Mouse (Mus musculus) gastrocnemius, adult 2 months (tissue): ENCODE results near the gene Zfp369. TPM values are rescaled to one million over a fixed set of nuclear protein-coding genes. Genes with fewer than 3 reads are reported as not detected.
A peak's percentile ranks its signal among the peaks of the same experiment; 100 is the strongest.
"Not testable (repeated sequence)": the region's sequence is repeated elsewhere in the genome, so short reads cannot be mapped to it uniquely, and the experiment has no call there.

Experiments used
- DNase-seq: peaks from one replicate; pipeline ENCODE4 v3.0.0; 2022
- H3K27ac ChIP-seq: fragments of 200-600 bp; 2 replicates; pipeline ENCODE4 v1.8.1; 2022; ENCODE audit warnings: mild to moderate bottlenecking
- H3K4me3 ChIP-seq: fragments of 200-600 bp; 2 replicates; pipeline ENCODE4 v1.8.1; 2022; ENCODE audit warnings: mild to moderate bottlenecking, moderate library complexity
- CTCF ChIP-seq: fragments of 200-600 bp; IDR thresholded peaks from 2 replicates; pipeline ENCODE4 v1.8.1; 2022; ENCODE audit warnings: antibody characterized with exemption, mild to moderate bottlenecking, moderate library complexity
- intact Hi-C: fragments of 180-260 bp; cut with DNase I; formaldehyde crosslinking; loops from one replicate; pipeline ENCODE4 v1.15.1; 2025
- total RNA-seq, 2 experiments: library from RNA; stranded (reverse); gene quantifications; 2 replicates each; pipeline ENCODE4 v1.2.3; 2021

The Zfp369 gene
- total RNA-seq, 2 experiments from 2014 or later, result 8.9 to 10.6 TPM

DNA sequence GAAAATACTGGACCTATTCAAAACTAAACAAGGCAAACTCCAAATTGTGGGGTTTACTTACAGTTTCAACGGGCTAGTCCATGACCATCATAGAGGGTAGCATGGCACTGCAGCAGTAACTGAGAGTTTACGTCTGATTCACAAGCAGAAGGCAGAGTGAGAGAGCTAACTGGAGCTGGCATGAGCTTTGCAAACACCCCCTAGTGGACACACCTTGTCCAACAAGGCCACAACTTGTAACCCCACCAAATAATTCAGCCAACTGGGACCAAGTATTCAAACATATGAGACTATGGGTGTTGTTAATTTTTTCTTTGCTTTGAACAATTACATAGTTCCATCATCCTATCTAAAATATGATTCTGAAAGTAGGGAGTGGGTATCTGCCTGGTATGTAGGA, 8.2 kb downstream of the Zfp369 start:
- no peak overlapping the region for H3K4me3 ChIP-seq
- no peak overlapping the region for H3K27ac ChIP-seq
- no peak for DNase-seq
- intact Hi-C loops, result no loop called here
- no peak for TF ChIP-seq CTCF

DNA sequence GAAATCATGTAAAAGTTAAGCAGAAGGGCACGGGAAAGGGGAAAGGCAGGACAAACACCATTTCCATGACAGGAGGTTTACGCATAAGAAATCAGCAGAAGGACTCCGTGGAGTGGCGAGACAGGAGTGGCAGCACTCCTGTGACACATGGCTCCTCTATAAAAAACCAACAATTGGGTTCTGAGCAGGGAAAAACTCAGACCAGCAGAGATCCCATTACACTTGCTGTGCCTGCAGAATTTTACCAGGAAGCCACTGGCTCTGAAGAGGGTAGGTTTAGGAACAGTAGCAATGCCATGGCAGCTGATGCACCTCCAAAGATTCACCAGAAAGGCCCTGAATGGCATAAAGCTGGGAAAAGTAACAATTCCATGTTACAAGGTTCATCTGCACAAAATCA, 17.7 kb downstream of the Zfp369 start:
- TF ChIP-seq CTCF, result no peak
- intact Hi-C loops, result no loop called here
- DNase-seq, result no peak
- H3K4me3 ChIP-seq, result no peak overlapping the region
- H3K27ac ChIP-seq, result no peak overlapping the region

DNA sequence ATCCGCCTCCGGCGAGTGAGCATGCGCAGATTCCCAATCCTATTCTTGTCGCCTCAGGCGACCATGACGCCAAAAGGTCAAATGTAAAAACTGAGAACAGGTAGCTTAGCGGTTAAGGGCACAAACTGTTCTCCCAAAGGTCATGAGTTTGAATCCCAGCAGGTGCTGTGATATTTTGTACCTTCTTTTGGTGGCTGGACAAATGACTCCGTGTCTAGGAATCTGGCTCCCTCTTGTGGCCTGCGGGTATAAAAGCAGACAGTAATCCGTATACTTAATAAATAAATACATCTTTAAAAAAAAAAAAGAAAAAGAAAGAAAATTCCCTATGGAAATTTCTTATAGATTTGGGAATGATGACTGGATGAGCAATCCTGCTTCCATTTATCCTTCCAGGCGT, 32.2 kb downstream of the Zfp369 start:
- peak overlapping the region; percentile 59 for H3K4me3 ChIP-seq
- H3K27ac ChIP-seq, intact Hi-C loops: not testable (repeated sequence)
- DNase-seq, result peak; percentile 22
- peak; percentile 62 for TF ChIP-seq CTCF

DNA sequence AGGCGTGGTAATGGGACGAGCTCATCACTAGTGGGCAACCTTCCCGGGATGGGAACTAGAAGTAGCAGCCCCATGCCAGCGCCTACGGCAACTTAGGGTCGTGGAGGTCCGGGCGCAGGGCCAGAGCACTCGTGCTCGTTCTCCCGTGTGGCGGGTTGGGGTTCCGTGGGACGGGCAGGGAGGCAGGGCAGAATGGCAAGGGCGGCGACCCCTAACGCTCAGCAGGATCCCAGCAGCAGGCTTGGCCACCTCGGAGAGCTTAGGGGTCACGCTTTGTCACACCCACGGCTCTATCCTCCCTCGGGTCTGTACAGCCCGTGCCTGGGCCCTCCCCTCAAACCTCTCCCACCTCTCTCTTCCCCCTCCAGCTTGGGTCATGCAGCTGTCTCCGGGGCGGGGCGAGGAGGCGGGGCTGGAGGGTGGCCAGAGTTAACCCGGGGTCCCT, 32.7 kb downstream of the Zfp369 start:
- intact Hi-C loops, result no loop called here
- Histone ChIP-seq H3K4me3 (peak overlapping the region; percentile 59), H3K27ac (no peak overlapping the region)
- peak; percentile 31 for DNase-seq
- TF ChIP-seq CTCF, result no peak

DNA sequence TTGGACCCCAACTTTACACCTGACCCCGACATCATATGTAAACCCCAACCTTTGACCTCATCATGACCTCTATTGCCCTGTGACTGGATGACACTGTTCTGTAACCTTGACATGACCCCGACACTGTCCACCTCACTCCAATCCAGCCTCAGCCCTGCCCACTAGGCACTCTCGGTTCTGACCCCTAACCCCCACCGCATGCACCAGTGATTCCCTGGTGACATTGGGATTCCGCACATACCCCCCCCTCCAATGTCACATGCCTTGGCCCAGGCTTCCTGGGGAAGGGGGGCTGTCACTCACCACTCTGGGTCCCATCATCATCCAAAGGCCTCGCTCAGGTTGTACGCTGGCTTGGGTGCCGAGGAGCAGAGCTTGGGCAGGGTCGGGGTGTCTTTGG, 33.2 kb downstream of the Zfp369 start:
- TF ChIP-seq CTCF, result no peak
- intact Hi-C loops, result no loop called here
- no peak overlapping the region for H3K4me3 ChIP-seq
- no peak for DNase-seq
- no peak overlapping the region for H3K27ac ChIP-seq

DNA sequence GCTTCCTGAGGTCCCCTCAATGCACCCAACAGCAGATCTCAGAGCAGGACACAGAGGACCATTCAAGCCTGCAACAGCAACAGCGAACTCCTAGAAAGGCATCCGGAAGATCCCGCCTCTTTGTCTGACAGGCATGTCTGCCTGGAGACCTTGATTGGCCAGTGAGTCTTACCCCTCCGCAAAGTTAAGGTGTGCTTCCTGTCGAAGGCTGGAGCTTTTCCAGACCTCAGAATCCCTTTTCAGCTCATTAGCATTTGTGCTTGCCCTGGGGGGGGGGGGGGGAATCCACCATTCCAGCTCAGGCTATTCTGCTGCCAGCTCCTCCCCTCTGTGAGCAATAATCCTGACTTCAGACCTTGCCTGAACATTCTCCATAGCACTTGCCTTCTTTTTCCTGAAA, 69.9 kb downstream of the Zfp369 start:
- H3K27ac ChIP-seq, H3K4me3 ChIP-seq, DNase-seq, intact Hi-C loops: not testable (repeated sequence)

DNA sequence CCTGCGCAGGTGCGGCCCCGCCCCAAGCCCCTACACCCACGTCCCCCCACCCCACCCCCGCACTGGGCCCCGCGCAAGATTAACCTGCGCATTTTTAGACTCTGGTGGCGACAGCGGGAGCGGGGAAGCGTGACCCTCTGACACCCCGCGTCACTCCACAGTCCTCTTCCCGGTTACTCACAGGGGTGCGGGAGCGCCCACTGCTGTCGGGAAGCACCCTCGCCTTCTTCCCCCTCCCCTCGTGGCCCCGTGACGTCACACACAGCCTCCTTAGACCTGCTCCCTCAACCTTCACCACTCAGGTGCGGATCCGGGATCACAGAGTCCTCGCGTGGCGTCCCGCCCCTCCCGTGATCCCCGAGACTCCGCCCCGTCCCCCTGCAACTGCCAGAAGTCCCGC, 73.2 kb downstream of the Zfp369 start:
- H3K4me3 ChIP-seq, DNase-seq, H3K27ac ChIP-seq, intact Hi-C loops: not testable (repeated sequence)

Other genes with a start within 250 kb of the Zfp369 start
- not detected for gene Spata31d1c, start 245.8 kb upstream of the Zfp369 start, total RNA-seq
- gene Prss47, start 226.1 kb upstream of the Zfp369 start, total RNA-seq, result not detected
- gene Mfsd14b, start 165.8 kb upstream of the Zfp369 start, total RNA-seq, result 1 to 10 TPM; 5.6 to 8.6 TPM
- not detected for gene Olfr465-ps1, start 140.7 kb upstream of the Zfp369 start, total RNA-seq
- not detected for gene Olfr466, start 128.6 kb upstream of the Zfp369 start, total RNA-seq
- gene Nlrp4f, start 72.8 kb upstream of the Zfp369 start, total RNA-seq, result not detected
- gene Gm10775, start 19.3 kb upstream of the Zfp369 start, total RNA-seq, result not detected
- gene Gm10139, start 233.9 kb downstream of the Zfp369 start, total RNA-seq, result not detected